Mouse (Mus musculus): ENCODE data around the gene Cckar.
"Not testable (repeated sequence)": the region's sequence is repeated elsewhere in the genome, so short reads cannot be mapped to it uniquely, and the experiment has no call there.

The Cckar gene

DNA sequence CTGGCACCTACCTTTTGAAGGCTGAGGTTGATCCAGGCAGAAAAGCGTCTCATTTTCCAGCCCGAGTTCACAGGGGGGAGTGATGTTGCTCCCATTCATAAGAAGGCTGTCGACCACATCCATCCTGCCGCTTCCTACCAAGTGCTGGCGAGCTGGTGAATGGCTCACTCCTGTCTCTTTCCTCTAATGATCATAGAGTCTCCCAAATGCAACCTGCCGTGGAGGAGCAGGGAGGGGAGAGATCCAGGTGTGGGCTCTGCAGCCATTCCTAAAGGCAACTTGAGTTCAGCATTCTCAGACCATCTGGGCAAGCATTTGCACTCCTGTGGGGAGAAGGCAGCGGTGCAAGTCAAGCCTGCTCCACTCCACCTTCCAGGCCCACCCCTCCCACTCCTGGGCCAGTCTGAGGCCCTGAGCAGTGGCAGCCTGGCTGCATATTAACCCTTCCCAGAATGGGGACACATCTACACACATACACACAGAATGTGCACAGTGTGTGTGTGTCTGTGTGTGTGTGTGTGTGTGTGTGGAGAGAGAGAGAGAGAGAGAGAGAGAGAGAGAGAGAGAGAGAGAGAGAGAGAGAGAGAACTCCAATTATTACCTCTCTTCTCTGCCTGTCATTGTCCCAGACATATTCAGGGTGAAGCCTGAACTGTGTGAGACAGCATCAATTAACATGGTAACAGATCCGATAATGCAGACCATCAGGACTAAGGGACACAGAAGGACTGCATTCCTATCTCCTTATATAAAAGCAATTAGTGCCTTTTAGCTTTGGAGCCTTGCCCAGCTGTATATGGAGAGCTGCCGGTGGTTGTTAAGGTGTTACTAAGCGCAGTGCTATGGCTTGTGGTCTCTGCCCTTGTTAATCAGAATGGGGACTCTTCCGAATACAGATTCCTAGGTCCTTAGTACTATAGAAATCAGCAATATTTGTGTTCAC lies at the start of gene Cckar:
TSS of gene Cckar (minus strand) at position 471 of the 943 bp plus-strand sequence.
- no peak for DNase-seq (ENCODE audit: low spot score in 2 of 2)

DNA sequence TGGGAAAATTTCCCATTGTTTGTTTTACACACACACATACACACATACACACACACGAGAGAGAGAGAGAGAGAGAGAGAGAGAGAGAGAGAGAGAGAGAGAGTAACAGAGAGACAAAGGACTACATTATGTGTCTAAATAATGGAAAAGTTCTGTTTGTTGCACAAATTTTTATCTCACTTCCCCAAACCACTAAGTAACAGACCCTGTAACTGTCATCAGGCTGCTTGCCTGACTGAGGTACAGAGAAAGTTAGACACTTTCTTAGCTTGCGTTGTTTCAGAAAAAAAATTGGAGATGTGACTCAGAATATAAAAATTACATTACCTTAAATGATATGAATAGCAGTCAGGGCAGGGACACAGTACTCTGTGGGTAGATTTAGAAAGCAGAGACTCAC lies 36.6 kb upstream of the Cckar start:
- DNase-seq (ENCODE audit: low spot score in 2 of 2) = no peak

DNA sequence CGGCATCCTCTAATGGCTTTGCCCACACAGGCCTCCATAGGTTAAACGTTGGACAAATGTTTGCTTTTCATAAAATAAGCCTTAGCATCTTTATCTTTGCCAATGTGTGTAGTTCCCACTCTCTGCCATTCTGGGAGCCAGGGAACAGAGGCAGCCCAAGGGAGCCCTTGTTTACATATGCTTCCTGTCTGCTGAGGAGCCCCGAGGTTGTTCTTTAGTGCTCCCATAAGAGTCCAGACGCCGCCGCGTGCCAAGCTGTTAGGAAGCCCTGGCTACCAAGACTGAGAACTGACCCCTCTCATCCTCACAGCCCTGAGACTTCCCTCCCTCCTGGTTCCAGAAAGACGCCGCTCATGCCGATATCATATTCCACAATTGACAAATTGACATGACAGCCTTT lies 25.4 kb upstream of the Cckar start:
- no peak for DNase-seq (ENCODE audit: low spot score in 2 of 2)

DNA sequence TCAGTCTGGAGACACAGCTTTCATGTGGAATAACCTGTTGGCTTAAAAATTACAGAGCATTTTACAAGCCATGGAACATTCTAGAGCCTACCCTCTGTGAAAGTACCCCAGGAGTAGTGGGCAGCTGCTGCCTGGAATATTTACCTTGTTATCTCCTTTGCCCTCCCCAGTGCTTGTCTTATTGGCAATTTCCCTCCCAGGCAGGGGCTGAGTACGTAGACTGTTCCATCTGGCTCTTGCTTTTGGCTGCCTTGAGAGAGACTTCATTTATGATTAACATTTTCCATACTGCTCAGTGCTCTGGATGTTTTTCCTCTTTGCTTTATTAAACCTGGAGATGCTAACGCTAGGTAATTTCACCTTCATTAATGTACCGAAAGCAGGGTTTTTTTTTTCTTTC lies 20.1 kb upstream of the Cckar start:
- DNase-seq (ENCODE audit: low spot score in 2 of 2) = no peak

DNA sequence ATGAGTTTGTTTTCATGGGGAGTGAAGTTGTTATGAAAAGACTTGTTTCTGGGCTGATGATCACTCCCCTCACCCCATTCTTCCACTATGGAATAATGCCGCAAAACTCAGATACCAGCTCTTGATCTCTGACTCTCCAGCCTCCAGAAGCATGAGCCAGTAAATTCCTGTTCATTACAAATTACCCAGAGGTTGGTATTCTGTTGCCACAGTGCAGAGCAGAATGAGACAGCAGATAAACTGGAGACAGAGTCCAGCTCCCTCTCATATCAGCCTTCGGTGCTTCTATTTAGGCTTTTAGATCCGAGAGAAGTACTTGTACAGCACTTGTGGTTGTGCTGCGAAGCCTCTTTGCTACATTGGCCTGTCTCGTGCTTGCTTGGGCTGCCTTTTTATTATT lies 18.5 kb upstream of the Cckar start:
- DNase-seq (ENCODE audit: low spot score in 2 of 2) = no peak

DNA sequence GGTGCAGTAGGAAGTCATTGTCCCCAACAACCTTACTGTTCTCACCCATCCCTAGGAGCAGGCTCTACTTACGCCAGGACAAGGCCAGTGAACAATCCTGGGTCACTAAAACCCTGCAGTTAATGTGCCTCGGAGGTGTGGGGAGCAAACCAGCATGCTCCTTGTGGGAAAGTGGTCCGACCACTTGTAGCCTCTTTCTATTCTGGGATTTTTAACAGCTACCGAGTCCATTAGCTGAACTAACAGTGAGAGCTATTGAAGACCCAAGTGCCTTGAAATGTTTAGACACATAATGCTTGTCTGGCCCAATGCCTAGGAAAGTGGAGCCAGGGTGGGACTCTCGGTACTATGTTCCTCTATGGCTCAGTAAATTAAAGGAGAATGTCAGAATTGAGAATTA lies 9.0 kb upstream of the Cckar start:
- DNase-seq (ENCODE audit: low spot score in 2 of 2) = no peak

DNA sequence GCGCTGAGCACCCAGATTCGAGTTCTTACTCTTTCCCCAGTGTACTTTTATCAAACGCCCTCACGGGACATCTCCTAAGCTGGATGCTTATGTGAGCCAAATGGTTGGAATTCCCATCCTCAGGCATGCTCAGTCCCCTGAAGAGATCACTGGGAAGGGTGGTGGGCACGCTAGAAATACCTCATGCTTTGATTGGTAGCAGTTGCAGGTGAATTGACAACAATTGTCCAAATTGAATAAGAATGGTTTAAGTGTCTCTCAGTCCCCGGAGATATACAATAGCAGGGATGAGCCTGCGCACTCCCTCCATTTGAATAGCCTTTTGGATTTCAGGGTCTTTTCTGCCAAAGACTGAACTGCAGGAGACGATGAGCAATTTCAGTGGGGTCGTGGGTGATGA lies 3.8 kb upstream of the Cckar start:
- no peak for DNase-seq (ENCODE audit: low spot score in 2 of 2)

DNA sequence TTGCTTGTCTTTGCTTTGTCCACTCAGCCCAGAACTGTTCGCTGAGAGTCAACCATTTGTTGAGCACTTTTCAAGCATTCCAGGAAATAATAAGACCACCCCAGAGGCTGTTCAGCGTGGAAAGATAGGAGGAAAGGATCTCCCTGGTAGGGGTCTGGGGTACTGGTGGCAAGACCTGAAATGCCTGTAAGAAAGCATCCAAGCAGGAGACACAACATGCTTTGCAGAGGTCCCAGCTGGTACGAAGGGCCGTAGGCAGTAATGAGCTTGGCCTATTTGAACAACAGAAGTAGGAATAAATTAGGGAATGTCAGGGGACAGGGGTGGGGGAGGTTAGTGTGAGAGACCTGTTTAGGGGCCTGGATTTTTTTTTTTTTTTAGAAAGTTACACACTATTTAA lies 686 bp upstream of the Cckar start:
- DNase-seq (ENCODE audit: low spot score in 2 of 2) = no peak

DNA sequence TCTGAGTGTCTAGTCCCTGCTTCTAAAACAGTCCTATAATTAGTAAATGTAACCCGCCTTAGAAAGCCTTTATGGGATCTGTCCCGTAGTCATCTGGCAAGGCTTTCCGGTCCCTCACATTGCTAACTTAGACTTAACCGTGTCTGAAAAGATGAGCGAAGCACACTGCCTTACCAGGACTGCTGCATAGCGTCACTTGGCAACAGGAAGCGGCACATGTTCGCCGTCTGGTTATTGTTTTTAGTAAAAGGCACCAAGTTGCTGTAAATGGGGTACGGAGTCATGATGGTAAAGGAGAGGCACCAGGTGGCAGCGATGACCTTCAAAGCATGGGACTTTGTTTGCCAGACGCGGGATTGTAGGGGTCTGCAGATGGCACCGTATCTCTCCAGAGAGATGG lies 4.8 kb downstream of the Cckar start:
- DNase-seq (ENCODE audit: low spot score in 2 of 2) = no peak

DNA sequence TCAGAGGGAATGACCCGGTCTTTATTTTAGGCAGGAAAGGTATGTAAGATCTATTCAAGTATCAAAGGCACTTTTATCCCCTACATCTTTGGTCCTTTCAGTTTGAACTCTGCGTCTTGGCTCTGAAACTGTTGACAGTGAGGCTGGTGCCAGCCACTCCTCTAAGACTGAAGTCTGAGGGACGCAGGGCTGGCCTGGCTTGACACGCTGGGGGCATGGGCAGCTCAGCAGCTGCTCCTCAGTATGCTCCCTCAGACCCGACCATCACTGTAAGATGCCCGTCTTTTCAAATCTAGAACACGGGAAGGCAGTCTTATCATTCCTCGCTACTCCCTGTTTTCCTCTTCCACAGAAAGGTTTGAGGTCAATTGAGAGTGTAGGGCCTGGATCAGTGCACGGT lies 9.7 kb downstream of the Cckar start:
- DNase-seq (ENCODE audit: low spot score in 2 of 2) = no peak

DNA sequence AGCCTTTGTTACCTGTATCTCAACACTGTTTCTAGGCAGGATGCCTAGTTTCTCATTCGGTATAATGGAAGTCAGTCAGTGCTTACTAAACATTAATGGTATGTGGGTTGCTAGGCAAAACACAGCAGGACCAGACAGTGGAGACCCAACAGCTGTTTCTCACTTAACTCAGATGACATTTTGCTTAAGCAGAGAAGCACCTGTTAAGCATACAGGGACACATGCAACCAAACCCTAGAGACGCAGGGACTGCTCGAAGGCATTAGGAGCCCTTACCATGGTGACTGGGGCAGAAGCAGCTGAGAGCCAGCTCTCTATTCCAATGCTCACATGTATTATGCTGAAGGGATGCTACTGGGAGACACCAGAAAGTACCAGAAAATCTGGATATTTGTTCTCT lies 10.8 kb downstream of the Cckar start:
- DNase-seq (ENCODE audit: low spot score in 2 of 2) = no peak

DNA sequence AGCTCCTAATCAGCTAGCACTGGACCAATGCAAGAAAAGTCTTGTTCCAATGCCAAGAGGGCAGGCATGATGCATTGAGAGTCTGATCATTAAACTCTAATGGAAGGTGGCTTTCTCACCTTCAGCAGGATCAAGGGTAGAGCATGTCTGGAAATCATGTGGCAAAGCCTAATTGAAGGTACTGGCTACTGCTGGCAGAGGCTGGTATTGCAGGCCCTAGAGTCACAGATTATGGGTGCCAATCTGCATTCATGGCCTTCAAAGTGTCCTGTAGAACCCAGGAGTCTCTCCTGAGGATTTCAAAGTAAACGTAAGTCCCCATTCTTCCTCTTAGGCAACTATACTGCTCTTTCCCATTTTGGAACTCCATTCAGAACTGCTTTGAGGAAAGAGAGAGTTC lies 14.8 kb downstream of the Cckar start:
- DNase-seq (ENCODE audit: low spot score in 2 of 2) = no peak

DNA sequence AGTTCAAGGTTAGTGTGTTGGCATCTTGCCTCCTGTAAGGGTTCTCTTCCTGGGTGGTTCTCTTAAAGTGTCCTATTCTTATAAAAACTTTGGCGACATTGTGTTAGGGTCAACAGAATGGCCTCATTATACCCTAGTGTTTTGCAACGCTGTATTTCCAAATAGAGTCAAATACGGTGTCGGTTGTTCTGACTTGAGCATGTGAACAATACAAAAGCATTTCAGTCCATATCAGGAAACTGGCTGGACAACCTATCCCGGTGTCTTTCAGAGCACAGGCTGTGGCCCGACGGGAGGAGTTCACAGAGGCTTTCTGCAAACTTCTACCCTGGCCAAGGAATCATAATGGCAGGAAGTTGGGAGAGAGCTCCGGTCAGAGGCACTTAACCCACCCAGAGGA lies 15.4 kb downstream of the Cckar start:
- DNase-seq (ENCODE audit: low spot score in 2 of 2) = no peak

DNA sequence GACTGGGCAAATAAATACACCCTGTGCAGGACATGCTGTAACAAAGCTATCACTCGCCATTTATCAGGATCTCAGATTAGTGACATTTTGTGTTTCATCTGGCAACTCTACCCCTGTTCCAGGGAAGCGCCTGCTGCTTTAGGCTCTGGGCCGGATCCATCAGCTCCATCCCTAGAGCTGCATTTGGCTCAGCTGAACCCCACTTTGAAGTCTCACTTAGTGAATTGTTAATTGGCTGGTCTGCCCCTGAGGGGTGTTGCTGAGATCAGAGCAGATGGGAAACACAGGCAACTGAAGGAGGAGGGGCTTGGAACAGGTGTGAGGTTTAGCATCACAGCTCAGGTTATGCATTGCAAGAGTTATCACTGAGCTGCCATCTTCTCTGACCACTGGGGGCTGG lies 15.9 kb downstream of the Cckar start:
- DNase-seq (ENCODE audit: low spot score in 2 of 2) = no peak

DNA sequence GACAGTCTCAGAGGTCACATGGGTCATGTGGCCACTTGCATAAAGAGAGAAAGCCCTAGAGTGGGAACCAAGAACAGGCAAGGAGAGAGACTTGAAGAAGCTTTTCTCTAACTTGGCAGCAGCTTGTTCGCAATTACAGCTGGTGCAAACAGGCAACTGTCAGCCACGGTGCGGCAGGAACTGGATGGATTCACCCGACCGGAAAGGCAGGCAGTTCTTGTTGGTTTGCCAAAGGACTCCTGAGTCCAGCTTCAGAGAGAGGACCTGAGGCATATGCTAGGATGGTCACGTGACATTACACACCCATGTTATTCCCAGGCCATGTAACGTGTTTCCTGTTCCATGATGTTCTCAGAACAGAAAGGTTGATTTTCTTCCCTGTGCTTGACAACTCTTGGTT lies 19.2 kb downstream of the Cckar start:
- no peak for DNase-seq (ENCODE audit: low spot score in 2 of 2)

DNA sequence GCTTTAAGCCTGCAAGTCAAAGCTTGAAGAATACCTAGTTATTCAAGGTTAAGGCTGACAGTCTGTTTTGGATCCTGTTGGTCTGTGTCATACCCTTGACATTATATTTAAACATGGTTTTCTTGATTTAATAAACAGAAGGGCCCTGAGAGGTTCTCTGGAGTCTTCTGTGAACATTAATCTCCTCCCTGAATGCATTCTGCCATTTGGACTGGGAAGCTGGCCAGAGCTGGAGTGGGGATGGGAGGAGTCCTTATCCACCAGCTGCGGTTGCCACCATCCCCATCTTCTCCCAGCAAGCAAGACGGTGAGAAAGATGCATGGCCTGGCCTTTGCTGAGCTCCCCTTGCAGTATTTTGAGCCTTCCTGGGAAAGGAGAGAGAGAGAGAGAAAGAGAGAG lies 21.1 kb downstream of the Cckar start:
- no peak for DNase-seq (ENCODE audit: low spot score in 2 of 2)

DNA sequence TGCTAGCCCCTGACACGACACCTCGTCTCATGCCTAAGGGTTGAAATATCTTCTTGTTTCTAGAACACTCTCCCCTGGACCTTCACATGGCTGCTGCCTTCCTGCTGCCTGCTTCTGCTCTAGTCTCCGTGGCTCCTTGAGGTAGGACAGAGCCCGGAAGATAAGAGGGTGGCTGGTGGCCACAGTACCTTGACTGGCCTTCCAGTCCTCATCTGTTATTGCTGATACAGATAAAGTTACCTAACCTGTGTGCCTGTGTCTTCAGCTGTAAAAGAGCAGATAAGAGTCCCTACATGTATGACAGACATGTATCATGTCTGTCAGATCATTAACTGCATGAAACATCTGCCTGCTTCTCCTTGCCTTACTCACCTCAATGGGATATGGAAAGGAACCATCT lies 21.9 kb downstream of the Cckar start:
- no peak for DNase-seq (ENCODE audit: low spot score in 2 of 2)

DNA sequence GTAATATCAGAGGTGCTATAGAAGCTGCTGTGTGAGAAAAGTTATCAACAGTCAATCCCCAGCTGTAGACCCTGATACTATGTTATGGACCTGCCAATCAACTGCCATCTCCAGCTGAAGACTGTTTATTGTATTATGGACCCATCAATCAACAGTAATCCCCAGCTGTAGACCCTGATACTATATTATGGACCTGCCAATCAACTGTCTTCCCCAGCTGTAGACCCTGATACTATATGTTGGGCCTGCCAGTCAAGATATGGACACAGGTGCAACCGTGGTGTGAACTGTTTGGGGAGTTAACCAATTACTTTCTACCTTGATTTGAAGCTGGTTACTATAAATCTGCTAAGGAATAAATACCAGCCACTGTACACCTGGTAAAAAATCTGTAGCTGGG lies 23.1 kb downstream of the Cckar start:
- DNase-seq (ENCODE audit: low spot score in 2 of 2) = no peak

DNA sequence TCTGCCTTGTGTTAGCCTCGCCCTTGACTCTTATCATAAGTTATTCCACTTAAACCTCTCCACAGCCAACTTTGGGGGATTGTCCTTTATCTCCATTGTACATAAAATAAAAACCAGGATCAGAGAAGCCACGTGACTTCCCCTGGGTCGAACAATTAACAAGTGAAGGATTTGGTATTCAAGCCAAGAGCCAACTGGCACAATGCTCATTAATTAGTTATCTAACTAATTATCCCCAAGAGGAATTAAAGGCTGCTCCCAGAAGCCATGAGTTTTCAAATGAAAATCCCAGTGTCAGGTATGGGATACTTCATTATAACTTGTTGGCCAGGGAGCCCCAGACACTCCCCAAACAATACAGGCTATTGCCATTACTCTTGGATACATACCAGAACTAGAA lies 23.6 kb downstream of the Cckar start:
- no peak for DNase-seq (ENCODE audit: low spot score in 2 of 2)

DNA sequence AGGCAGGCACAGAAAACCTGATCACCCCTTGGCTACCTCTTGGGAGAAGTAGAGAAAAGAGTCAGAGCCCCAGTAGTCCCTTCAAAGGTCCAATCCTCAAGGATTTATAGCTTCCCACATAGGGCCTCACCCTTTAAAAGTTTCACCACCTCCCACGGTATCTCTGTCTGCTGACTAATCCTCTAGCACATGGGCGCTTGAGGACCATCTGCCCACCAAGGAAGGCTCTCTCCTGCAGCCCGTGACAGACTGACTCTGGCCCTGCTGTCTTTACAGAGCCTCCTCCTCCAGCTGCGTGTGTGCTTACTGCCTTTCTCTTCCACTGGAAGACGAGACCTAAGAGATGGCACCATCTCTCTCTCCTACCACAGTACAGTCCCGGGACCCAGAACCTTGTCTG lies 27.9 kb downstream of the Cckar start:
- DNase-seq (ENCODE audit: low spot score in 2 of 2) = no peak

DNA sequence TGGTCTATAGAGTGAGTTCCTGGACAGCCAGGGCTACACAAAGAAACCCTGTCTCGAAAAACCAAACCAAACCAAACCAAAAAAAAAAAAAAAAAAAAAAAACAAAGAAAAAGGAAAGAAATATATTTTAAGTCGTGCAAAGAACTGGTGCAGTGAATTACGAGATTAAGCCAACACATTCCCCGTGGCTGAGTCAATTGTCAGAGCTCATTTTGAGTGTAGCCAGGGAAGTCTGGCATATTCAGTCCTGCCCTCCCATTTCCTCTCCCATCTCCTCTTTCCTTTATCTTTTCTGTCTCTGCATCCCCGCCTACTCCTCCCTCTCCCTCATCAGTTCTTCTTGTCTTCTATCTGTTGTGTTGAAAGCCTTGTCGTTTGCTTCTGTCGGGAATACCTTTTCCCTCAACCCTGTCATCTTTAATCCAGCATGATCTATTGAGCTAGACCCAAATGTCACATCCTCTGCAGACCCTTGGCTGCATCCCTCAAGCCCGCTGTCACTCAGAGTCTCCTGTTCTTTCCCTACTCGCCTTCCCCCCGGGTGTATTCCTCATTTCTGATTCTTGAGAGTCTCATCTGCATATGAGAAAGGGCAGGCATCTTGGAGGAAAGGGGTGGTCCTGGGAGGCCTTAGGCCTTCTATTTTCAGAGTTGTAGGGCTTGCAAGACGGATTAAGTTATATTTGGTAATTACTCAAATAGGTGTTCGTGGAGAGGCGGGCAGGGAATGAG lies 29.3 kb downstream of the Cckar start:
- DNase-seq (ENCODE audit: low spot score in 2 of 2) = no peak

DNA sequence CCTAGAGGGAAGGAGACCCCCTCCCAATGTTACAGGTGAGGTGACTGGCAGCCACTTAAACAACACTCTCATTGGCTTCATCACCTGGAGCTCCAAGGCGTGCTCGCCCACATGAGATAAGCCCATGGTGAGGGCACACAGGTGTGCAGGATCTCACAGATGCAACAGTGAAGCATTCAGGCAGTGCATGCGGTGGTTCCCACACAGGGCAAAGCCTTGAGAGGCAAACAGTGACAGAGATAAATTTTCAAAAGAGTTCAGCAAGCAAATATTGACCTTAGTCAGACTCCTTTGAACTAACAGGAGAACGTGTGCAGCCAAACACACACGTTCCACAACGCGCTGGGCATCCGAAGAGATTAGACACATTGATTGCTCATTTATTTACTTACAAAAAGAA lies 30.8 kb downstream of the Cckar start:
- DNase-seq (ENCODE audit: low spot score in 2 of 2) = no peak

DNA sequence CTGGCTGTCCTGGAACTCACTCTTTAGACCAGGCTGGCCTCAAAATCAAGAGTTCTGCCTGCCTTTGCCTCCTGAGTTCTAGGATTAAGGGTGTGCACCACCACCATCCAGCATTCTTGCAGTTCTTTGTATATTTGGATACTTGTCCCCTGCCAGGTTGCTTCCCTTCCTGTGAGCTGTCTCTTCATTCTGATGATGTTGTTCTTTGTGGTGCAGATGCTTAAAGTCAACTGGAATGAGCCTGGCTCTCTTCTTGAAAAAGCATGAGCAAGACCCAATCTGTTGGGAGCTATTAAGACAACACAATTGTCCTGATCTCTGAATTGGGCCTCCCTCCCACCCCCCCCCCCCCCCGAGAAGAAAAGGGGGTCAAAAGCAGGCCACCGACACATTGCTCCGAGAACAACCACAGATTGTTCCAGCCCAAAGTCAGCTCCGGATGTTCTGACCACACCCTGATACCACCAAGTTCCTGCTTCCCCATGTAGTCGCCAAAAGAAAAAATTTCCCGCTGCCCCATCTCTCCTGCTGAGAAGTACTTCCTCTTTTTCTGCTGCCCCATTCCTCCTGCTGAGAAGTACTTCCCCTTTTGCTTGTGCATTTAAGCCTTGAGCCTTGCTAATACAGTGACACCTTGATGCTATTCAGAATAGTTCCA lies 33.9 kb downstream of the Cckar start:
- not testable (repeated sequence) for DNase-seq (ENCODE audit: low spot score in 2 of 2)
